Mouse (Mus musculus): ENCODE measurements around the gene Eif1b. TPM values are rescaled to one million over a fixed set of nuclear protein-coding genes. Genes with fewer than 3 reads are reported as not detected.

Gene Eif1b
- polyA plus RNA-seq, 2 experiments, result 101 to 171 TPM

DNA sequence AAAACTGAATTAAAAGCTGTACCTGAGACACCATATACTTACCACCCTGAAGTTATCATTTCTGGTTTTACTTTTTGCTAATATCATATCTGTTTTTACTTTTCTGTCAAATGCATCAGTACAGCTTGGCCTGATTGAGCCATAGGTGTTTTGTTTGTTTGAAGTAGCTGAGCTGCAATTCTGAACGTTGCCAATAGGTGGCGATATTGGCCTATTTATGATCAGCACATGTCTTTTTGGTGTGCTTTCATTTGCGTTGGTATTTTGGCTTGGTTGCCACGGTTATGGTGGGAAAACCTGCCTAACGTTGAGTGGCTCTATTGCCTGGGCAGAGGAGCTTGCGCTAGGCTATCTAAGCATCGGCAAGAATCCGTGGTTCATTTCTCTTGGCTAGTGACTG lies 10.0 kb downstream of the Eif1b start:
- TF ChIP-seq POLR2A (IDR thresholded peaks at IDR 0.05; ENCODE audit: borderline replicate concordance, extremely low read depth, insufficient read depth, insufficient read length), result no peak
- WGBS, result 9% methylated on average over 8 of the region's 8 CpGs
- Histone ChIP-seq H3K9me3 (ENCODE audit: control insufficient read depth, low read length) (0 out of 2 replicates have a peak, but pooled peaks cover 6% of the 10 kb centered on the region), H3K4me2 (replicated peaks; ENCODE audit: low read depth, low read length, severe bottlenecking) (no peak overlapping the region), H3K36me3 (ENCODE audit: control insufficient read depth, insufficient read depth, low read length) (0 out of 2 replicates have a peak, but pooled peaks cover 3% of the 10 kb centered on the region), H3K4me1 (ENCODE audit: control insufficient read depth, insufficient read depth, low read length) (no peaks in the 10 kb centered on the region), H3K4me3 (replicated peaks; ENCODE audit: low read length) (no peak overlapping the region), H3K27me3 (ENCODE audit: control insufficient read depth, insufficient read depth, low read length) (no peaks in the 10 kb centered on the region), H3K9ac (ENCODE audit: low read depth, low read length, severe bottlenecking) (no peak overlapping the region), H3K27ac (replicated peaks; ENCODE audit: low read depth, low read length) (no peak overlapping the region)
- peak; percentile 87 for DNase-seq (ENCODE audit: low spot score)
- 0 out of 2 replicates have a peak, but pooled peaks have one; percentile 4 for ATAC-seq (ENCODE audit: low FRiP score, low read depth)

DNA sequence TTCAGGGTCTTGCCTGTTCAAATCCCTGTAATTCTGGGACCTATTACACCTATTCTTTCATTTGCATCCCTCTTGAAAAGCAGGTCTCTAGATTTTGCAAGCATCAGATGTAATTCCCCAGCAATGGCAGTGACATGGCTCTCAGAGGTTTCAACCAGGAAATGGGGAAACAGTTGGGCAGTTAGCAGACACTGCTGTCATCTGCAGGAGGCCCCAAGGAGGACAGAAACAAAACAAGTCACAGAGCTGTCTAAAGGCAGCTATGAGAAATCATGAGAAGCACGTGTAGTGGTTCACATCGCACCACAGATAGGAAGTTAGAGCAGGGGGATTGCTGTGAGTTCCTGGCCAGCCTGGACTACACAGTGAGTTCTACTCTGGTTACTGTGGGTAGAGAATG lies 12.4 kb downstream of the Eif1b start:
- DNase-seq (ENCODE audit: low spot score) (no peak), ATAC-seq (ENCODE audit: low FRiP score, low read depth) (no peak)
- Histone ChIP-seq H3K27me3 (ENCODE audit: control insufficient read depth, insufficient read depth, low read length) (no peaks in the 10 kb centered on the region), H3K4me3 (replicated peaks; ENCODE audit: low read length) (no peak overlapping the region), H3K4me2 (replicated peaks; ENCODE audit: low read depth, low read length, severe bottlenecking) (no peak overlapping the region), H3K36me3 (ENCODE audit: control insufficient read depth, insufficient read depth, low read length) (no peaks in the 10 kb centered on the region), H3K9me3 (ENCODE audit: control insufficient read depth, low read length) (0 out of 2 replicates have a peak, but pooled peaks cover 6% of the 10 kb centered on the region), H3K9ac (ENCODE audit: low read depth, low read length, severe bottlenecking) (no peak overlapping the region), H3K27ac (replicated peaks; ENCODE audit: low read depth, low read length) (no peak overlapping the region), H3K4me1 (ENCODE audit: control insufficient read depth, insufficient read depth, low read length) (no peaks in the 10 kb centered on the region)
- no peak for TF ChIP-seq POLR2A (IDR thresholded peaks at IDR 0.05; ENCODE audit: borderline replicate concordance, extremely low read depth, insufficient read depth, insufficient read length)
- WGBS, result 76% methylated on average over 2 of the region's 2 CpGs

DNA sequence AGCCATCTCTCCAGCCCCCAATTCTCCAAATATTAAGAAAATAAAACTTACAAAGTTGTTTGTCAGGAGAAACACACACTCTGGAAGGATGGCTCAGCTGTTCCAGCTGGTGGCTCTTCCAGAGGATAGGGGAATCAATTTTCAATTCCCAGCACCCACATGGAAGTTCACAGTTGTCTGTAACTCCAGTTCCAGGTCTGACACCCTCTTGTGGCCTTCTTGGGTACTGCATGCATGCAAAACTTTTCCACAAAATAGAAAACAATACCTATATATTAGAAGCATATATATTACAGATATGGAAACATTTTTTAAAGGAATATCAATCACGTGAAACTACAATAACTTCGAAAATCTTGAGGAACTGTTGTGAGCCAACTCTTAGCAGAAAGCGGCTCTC lies 19.7 kb downstream of the Eif1b start:
- Histone ChIP-seq H3K4me3 (replicated peaks; ENCODE audit: low read length) (no peak overlapping the region), H3K9me3 (ENCODE audit: control insufficient read depth, low read length) (0 out of 2 replicates have a peak, but pooled peaks cover 2% of the 10 kb centered on the region), H3K9ac (ENCODE audit: low read depth, low read length, severe bottlenecking) (no peak overlapping the region), H3K36me3 (ENCODE audit: control insufficient read depth, insufficient read depth, low read length) (no peaks in the 10 kb centered on the region), H3K4me1 (ENCODE audit: control insufficient read depth, insufficient read depth, low read length) (no peaks in the 10 kb centered on the region), H3K27me3 (ENCODE audit: control insufficient read depth, insufficient read depth, low read length) (no peaks in the 10 kb centered on the region), H3K27ac (replicated peaks; ENCODE audit: low read depth, low read length) (no peak overlapping the region), H3K4me2 (replicated peaks; ENCODE audit: low read depth, low read length, severe bottlenecking) (no peak overlapping the region)
- WGBS, result 77% methylated on average over 3 of the region's 3 CpGs
- no peak for TF ChIP-seq POLR2A (IDR thresholded peaks at IDR 0.05; ENCODE audit: borderline replicate concordance, extremely low read depth, insufficient read depth, insufficient read length)
- ATAC-seq (ENCODE audit: low FRiP score, low read depth) (no peak), DNase-seq (ENCODE audit: low spot score) (no peak)

DNA sequence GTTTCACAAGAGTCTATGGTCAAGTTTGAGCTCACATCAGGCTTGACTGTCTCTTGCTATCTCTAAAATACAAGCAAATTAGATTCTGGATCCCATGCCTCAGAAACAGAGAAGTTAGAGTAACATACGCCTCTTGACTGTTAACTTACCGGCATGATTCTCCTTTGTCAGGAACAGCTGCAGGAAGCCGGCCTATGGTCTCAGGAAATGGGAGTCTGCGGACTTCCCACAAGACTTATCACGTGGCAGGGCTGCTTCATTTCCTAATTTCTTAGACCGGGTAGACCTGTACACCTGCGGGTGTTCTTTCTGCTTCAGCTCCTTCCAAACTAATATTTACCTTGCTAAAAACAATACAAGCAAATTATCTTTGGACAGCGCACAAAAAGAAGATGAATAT lies 24.7 kb downstream of the Eif1b start:
- 82% methylated on average over 8 of the region's 8 CpGs for WGBS
- no peaks in the 10 kb centered on the region for H3K27me3 ChIP-seq (ENCODE audit: control insufficient read depth, insufficient read depth, low read length)
- DNase-seq (ENCODE audit: low spot score) (no peak), ATAC-seq (ENCODE audit: low FRiP score, low read depth) (no peak)
- H3K9me3 ChIP-seq (ENCODE audit: control insufficient read depth, low read length), result no peaks in the 10 kb centered on the region
- no peaks in the 10 kb centered on the region for H3K4me1 ChIP-seq (ENCODE audit: control insufficient read depth, insufficient read depth, low read length)
- H3K9ac ChIP-seq (ENCODE audit: low read depth, low read length, severe bottlenecking), result no peak overlapping the region
- H3K4me3 ChIP-seq (replicated peaks; ENCODE audit: low read length), result no peak overlapping the region
- TF ChIP-seq POLR2A (IDR thresholded peaks at IDR 0.05; ENCODE audit: borderline replicate concordance, extremely low read depth, insufficient read depth, insufficient read length), result no peak
- no peaks in the 10 kb centered on the region for H3K36me3 ChIP-seq (ENCODE audit: control insufficient read depth, insufficient read depth, low read length)
- H3K27ac ChIP-seq (replicated peaks; ENCODE audit: low read depth, low read length), result no peak overlapping the region
- H3K4me2 ChIP-seq (replicated peaks; ENCODE audit: low read depth, low read length, severe bottlenecking), result no peak overlapping the region

DNA sequence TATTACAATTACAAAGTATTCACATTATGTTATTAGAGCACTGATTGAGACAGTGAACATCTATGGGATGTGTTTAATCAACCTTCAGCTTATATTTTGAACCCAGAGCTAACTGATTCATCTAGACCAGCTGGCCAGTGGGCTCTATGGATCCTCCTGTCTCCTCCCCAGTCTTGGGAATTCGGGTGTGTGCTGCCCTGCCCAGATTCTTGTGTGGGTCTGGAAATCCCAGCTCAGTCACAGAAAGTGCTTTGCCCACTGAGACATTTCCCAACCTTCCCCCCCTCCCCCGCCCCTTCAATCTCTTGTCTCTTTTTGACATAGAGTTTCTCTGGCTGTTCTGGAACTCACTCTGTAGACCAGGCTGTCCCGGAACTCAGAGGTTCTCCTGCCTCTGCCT lies 26.9 kb downstream of the Eif1b start:
- no peak for TF ChIP-seq POLR2A (IDR thresholded peaks at IDR 0.05; ENCODE audit: borderline replicate concordance, extremely low read depth, insufficient read depth, insufficient read length)

More for the DNA sequence above, 26.9 kb downstream of the Eif1b start:
- H3K36me3 ChIP-seq (ENCODE audit: control insufficient read depth, insufficient read depth, low read length), result no peaks in the 10 kb centered on the region
- no peaks in the 10 kb centered on the region for H3K27me3 ChIP-seq (ENCODE audit: control insufficient read depth, insufficient read depth, low read length)
- DNase-seq (ENCODE audit: low spot score), result no peak
- no peaks in the 10 kb centered on the region for H3K4me1 ChIP-seq (ENCODE audit: control insufficient read depth, insufficient read depth, low read length)
- no peaks in the 10 kb centered on the region for H3K9me3 ChIP-seq (ENCODE audit: control insufficient read depth, low read length)
- H3K4me2 ChIP-seq (replicated peaks; ENCODE audit: low read depth, low read length, severe bottlenecking), result no peak overlapping the region
- H3K27ac ChIP-seq (replicated peaks; ENCODE audit: low read depth, low read length), result no peak overlapping the region
- no peak for ATAC-seq (ENCODE audit: low FRiP score, low read depth)
- no peak overlapping the region for H3K4me3 ChIP-seq (replicated peaks; ENCODE audit: low read length)
- H3K9ac ChIP-seq (ENCODE audit: low read depth, low read length, severe bottlenecking), result no peak overlapping the region
- WGBS, result 80% methylated on average over 3 of the region's 3 CpGs

Measured in limb, embryonic 14.5 days (tissue).